Mouse (Mus musculus) hindbrain, embryonic 14.5 days (tissue): Measurements from ENCODE around the gene Gm20873. TPM values are rescaled to one million over a fixed set of nuclear protein-coding genes. Genes with fewer than 3 reads are reported as not detected.
"Not testable (repeated sequence)": the region's sequence is repeated elsewhere in the genome, so short reads cannot be mapped to it uniquely, and the experiment has no call there.

Experiments
- ATAC-seq: fragments of 200-750 bp; cut with Nextera tagmentation; 2 replicates; pipeline ENCODE4 v1.8.0; 2017; ENCODE audit warnings: moderate number of reproducible peaks, mild to moderate bottlenecking, moderate TSS enrichment, moderate library complexity; ENCODE audit not compliant: low FRiP score
- DNase-seq: peaks from one replicate; pipeline ENCODE4 v3.0.0-alpha.2; 2015; ENCODE audit warnings: low spot score
- H3K27ac ChIP-seq: fragments of 300-500 bp; sonication (generic); 2 replicates; pipeline ENCODE4 v1.5.1; 2014; ENCODE audit warnings: mild to moderate bottlenecking, moderate library complexity
- H3K27me3 ChIP-seq: fragments of 300-500 bp; sonication (generic); 2 replicates; pipeline ENCODE4 v1.6.1; 2014; ENCODE audit warnings: mild to moderate bottlenecking, low read length, mixed read lengths; ENCODE audit not compliant: control insufficient read depth, insufficient read depth
- H3K36me3 ChIP-seq: fragments of 300-500 bp; sonication (generic); replicated peaks from 2 replicates; pipeline ENCODE4 v1.6.1; 2014; ENCODE audit not compliant: control insufficient read depth, insufficient read depth
- H3K4me1 ChIP-seq: fragments of 300-500 bp; sonication (generic); replicated peaks from 2 replicates; pipeline ENCODE4 v1.6.1; 2014; ENCODE audit warnings: antibody characterized with exemption, low read length, mixed read lengths; ENCODE audit not compliant: control insufficient read depth, insufficient read depth
- H3K4me2 ChIP-seq: fragments of 300-500 bp; sonication (generic); replicated peaks from 2 replicates; pipeline ENCODE4 v1.6.1; 2014; ENCODE audit warnings: mild to moderate bottlenecking, moderate library complexity
- H3K4me3 ChIP-seq: fragments of 300-500 bp; sonication (generic); replicated peaks from 2 replicates; pipeline ENCODE4 v1.5.1; 2014; ENCODE audit warnings: mild to moderate bottlenecking, low read length
- H3K9ac ChIP-seq: fragments of 300-500 bp; sonication (generic); 2 replicates; pipeline ENCODE4 v1.6.1; 2014
- H3K9me3 ChIP-seq: fragments of 300-500 bp; sonication (generic); 2 replicates; pipeline ENCODE4 v1.6.1; 2016; ENCODE audit warnings: low read length; ENCODE audit not compliant: control insufficient read depth
- WGBS: fragments of 180-500 bp; shearing (Covaris S2); extraction: QIAGEN DNeasy Blood & Tissue Kit; methylation state at CpG from one replicate; pipeline ENCODE4 v1.1.7; 2014; 5-methylcytosine and 5-hydroxymethylcytosine counted together
- polyA plus RNA-seq: library from polyadenylated mRNA; unstranded; fragments of >200 nt; fragmentation: Nextera tagmentation; extraction: Ambion mirVana; gene quantifications from 2 replicates; pipeline ENCODE4 v1.2.1, GENCODE M21; 2014

The Gm20873 gene
- not detected in 2 replicates for polyA plus RNA-seq

DNA sequence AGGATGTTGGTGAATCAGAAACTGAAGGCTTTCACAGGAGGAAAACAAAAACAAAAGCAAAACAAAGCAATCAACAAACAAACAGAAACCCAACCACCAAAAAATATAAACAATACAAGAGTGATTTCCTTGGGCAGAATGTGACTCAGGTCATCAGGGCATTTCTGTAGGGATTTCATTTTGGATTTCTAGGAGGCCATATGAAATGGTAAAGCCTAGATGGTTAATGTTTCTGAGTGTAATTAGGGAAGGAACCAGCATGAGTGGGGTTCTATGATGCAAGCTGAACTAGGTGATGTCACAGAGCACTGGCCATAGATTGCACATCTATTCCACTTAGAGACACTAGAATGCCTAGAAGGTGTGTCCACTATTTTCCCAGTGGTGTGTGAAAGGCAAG lies at the start of gene Gm20873:
Gm20873 (plus strand) TSS at position 301 of the 400 bp plus-strand sequence.
- not testable (repeated sequence) for DNase-seq, ATAC-seq, H3K27ac ChIP-seq, H3K4me2 ChIP-seq, H3K36me3 ChIP-seq, H3K4me3 ChIP-seq, H3K27me3 ChIP-seq, H3K9me3 ChIP-seq, H3K4me1 ChIP-seq, H3K9ac ChIP-seq

DNA sequence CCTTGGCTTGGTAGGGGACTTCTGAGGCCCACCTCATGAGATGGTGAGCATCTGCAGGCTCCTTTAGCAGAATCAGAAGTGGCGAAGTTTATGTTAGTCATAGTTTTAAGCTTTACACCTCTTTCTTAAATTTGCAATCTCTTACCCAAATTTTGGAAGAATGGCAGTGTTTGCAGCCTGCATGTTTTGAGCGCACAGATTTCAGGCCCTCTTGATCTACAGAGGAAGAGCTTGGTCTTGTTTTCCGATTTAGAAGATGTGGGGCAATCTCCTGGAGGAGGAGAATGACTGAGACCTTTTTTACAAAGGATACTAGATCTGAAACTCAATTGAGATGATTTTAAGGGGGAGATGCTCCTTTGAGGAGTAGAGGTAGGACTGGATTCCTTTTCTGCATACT lies 29.0 kb upstream of the Gm20873 start, which contains the start of gene Gm21746:
Gm21746 (minus strand) TSS at position 101 of the 400 bp plus-strand sequence.
- not testable (repeated sequence) for H3K36me3 ChIP-seq, H3K9ac ChIP-seq, H3K4me2 ChIP-seq, H3K9me3 ChIP-seq, H3K4me3 ChIP-seq, H3K4me1 ChIP-seq, H3K27ac ChIP-seq, DNase-seq, H3K27me3 ChIP-seq, ATAC-seq
- 86% methylated on average over 2 of the region's 3 CpGs for WGBS

Other genes with a start within 250 kb of the Gm20873 start
- gene Gm21746, start 29.1 kb upstream of the Gm20873 start, polyA plus RNA-seq = not detected in 2 replicates